ENCODE assay signal across 23 mouse cellular contexts in genomic region chr11:3259537-3259936, GRCm38 (mm10).
"Had no signal": no experiment of that assay in that cellular context is flagged by ENCODE, and none has a peak within 500 bp of the region (broad histone marks: within the 10 kb centered on the region; RNA-seq: fewer than 3 reads in every experiment).

No protein-coding gene starts in this region.

- H3K9me3 ChIP-seq: limb, embryonic 10.5 days; limb, embryonic 13.5 days; midbrain, embryonic 12.5 days; midbrain, embryonic 15.5 days; neural tube, embryonic 12.5 days; neural tube, embryonic 15.5 days had no signal

- H3K9ac ChIP-seq: limb, embryonic 13.5 days; lung, embryonic 14.5 days; midbrain, embryonic 12.5 days; midbrain, embryonic 15.5 days; neural tube, embryonic 12.5 days; neural tube, embryonic 15.5 days had no signal

- H3K27ac ChIP-seq: kidney, postnatal 0 days; layer of hippocampus, adult 2 months; limb, embryonic 10.5 days; limb, embryonic 13.5 days; macrophage; midbrain, embryonic 12.5 days; midbrain, embryonic 15.5 days; neural tube, embryonic 12.5 days; neural tube, embryonic 15.5 days; stomach, postnatal 0 days had no signal

- ATAC-seq: inflammation-experienced regulatory T-cells, adult 6 months; intestine, embryonic 16.5 days; lung, postnatal 0 days; midbrain, embryonic 15.5 days had no signal

- H3K27me3 ChIP-seq: limb, embryonic 13.5 days; midbrain, embryonic 12.5 days; midbrain, embryonic 15.5 days; neural tube, embryonic 12.5 days; neural tube, embryonic 15.5 days had no signal

- H3K4me2 ChIP-seq: limb, embryonic 13.5 days; lung, embryonic 14.5 days; midbrain, embryonic 12.5 days; midbrain, embryonic 15.5 days; neural tube, embryonic 12.5 days; neural tube, embryonic 15.5 days had no signal

- DNase-seq: kidney, adult 18-20 months; kidney, adult 9 months; kidney, postnatal 25 days; layer of hippocampus, adult 9-11 months; lung, embryonic 14.5 days; right cerebral cortex, adult 18-20 months; right cerebral cortex, postnatal 14 days; right cerebral cortex, postnatal 4 days; thymus, adult 2 months; thymus, postnatal 14 days had no signal

- H3K4me3 ChIP-seq: layer of hippocampus, adult 2 months; limb, embryonic 10.5 days; limb, embryonic 13.5 days; midbrain, embryonic 12.5 days; midbrain, embryonic 15.5 days; neural tube, embryonic 12.5 days; neural tube, embryonic 15.5 days had no signal
